8 mouse cellular contexts compared by ENCODE assay signal in the genomic region with DNA sequence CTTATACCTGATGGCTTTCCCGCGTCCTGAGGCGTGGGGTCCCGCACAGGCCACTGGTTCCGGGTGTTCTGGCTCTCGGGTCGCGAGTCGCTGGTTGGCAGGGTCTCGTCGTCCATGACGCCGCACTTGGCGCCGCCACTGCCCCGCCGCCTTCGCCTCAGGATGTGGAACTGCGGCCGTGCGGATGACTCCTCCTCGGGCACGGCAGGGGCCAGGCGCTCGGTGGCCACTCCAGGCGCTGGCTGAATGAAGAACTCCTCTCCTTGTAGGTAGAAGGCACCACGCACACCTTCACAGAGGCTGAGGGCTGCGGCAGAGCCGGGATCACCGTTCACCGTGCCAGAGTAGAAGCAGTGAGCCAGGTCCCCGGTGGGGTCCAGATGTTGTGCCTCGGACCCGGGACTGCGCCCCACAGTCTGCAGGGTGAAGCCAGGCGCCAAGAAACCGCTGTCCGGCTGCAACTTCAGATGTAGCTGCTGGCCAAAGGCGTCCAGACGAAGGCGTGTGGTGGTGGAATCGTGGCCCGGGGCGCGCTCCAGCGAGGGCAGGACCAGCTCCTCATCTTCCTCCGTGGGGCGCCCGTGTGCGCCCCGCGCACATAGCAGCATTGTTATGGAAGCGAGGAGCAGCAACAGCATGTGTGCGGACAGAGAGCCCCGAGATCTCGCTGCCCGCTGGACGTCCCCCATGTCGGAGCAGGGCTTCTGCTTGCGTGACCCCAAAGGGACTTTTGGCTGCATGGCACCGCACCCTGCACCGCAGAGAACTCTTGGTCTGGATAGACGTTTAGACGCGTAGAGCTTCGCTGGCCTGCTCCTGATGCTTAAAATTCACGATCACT. TPM values are rescaled to one million over a fixed set of nuclear protein-coding genes. Genes with fewer than 3 reads are reported as not detected.
DNase-seq lines count a peak whose midpoint lies in the region; ATAC-seq lines count a peak whose summit lies in the region.

No protein-coding gene starts in this region.

- no peaks in the 10 kb centered on the region for H3K27me3 ChIP-seq in forebrain, embryonic 13.5 days
- no peaks in the 10 kb centered on the region for H3K27me3 ChIP-seq in stomach, embryonic 14.5 days (ENCODE audit: control insufficient read depth, insufficient read depth, low read length)

- peak overlapping the region; percentile 56 for H3K4me3 ChIP-seq in forebrain, embryonic 13.5 days
- H3K4me3 ChIP-seq in stomach, embryonic 14.5 days (ENCODE audit: low read depth, low read length), result peak overlapping the region; percentile 85

- under 1% methylated on average over 67 of the region's 67 CpGs for WGBS in forebrain, embryonic 13.5 days
- WGBS in stomach, embryonic 14.5 days, result under 1% methylated on average over 67 of the region's 67 CpGs

- peak; percentile 13 for DNase-seq in ES-CJ7 (ENCODE audit: low read depth, low spot score)
- peak; percentile 44 to 56 for DNase-seq in adrenal gland, postnatal 36 days
- DNase-seq in heart, postnatal 4 days, result peak; percentile 77
- DNase-seq in layer of hippocampus, postnatal 25 days (ENCODE audit: extremely low spot score in 1 of 2, low spot score in 1 of 2), result peak; percentile 23 to 28
- DNase-seq in spleen, postnatal 4 days (ENCODE audit: low spot score in 2 of 2), result no peak

- peaks cover 21% of the 10 kb centered on the region for H3K36me3 ChIP-seq in forebrain, embryonic 13.5 days (ENCODE audit: poor library complexity, severe bottlenecking)
- peaks cover 27% of the 10 kb centered on the region for H3K36me3 ChIP-seq in stomach, embryonic 14.5 days (ENCODE audit: control insufficient read depth, insufficient read depth, low read length)

- 0 out of 2 replicates have a peak overlapping the region, but pooled peaks have one; percentile 40 for H3K27ac ChIP-seq in forebrain, embryonic 13.5 days
- H3K27ac ChIP-seq in stomach, embryonic 14.5 days (ENCODE audit: low read length), result peak overlapping the region; percentile 98

- peak overlapping the region; percentile 71 for H3K9ac ChIP-seq in forebrain, embryonic 13.5 days
- H3K9ac ChIP-seq in stomach, embryonic 14.5 days (replicated peaks; ENCODE audit: low read depth, low read length), result peak overlapping the region; percentile 90

- peak; percentile 3; the same call in 1 of the 2 replicates for ATAC-seq in forebrain, embryonic 13.5 days
- ATAC-seq in megakaryocyte-erythroid progenitor cell, adult 5-6 weeks (replicated peaks; ENCODE audit: low FRiP score, low TSS enrichment, poor library complexity, severe bottlenecking), result 0 out of 2 replicates have a peak, but pooled peaks have one; percentile 21
- ATAC-seq in stomach, embryonic 14.5 days (ENCODE audit: insufficient number of reproducible peaks, insufficient read depth, low FRiP score, low read depth), result 0 out of 2 replicates have a peak, but pooled peaks have one; percentile 1

- peaks cover 27% of the 10 kb centered on the region for H3K4me1 ChIP-seq in forebrain, embryonic 13.5 days
- H3K4me1 ChIP-seq in stomach, embryonic 14.5 days (ENCODE audit: control insufficient read depth, insufficient read depth, low read length), result peaks cover 8% of the 10 kb centered on the region

- peak overlapping the region; percentile 100 for H3K4me2 ChIP-seq in forebrain, embryonic 13.5 days
- H3K4me2 ChIP-seq in stomach, embryonic 14.5 days (replicated peaks; ENCODE audit: low read depth, low read length), result peak overlapping the region; percentile 88

- no peaks in the 10 kb centered on the region for H3K9me3 ChIP-seq in forebrain, embryonic 13.5 days (replicated peaks)
- H3K9me3 ChIP-seq in stomach, embryonic 14.5 days (ENCODE audit: control insufficient read depth, low read depth, low read length), result no peaks in the 10 kb centered on the region

RNA-seq across cellular contexts. Expression of gene Adamts1, which starts 0.7 kb away (rescaled TPM):
- total RNA-seq in adrenal gland, postnatal 36 days (2021), result 10 to 100 TPM; 23.8 to 48.1 TPM
- polyA plus RNA-seq in forebrain, embryonic 13.5 days (2015; fragmentation: Nextera tagmentation; extraction: Ambion mirVana), result 7.2 and 9.1 TPM in 2 replicates
- total RNA-seq in heart, postnatal 4 days (2021), result 10 to 100 TPM; 63.7 to 68.9 TPM
- total RNA-seq in layer of hippocampus, postnatal 25 days (2021), result 10 to 100 TPM; 23.1 to 24.2 TPM
- not detected in 2 replicates for total RNA-seq in megakaryocyte-erythroid progenitor cell, adult 5-6 weeks (2014; fragmentation: Nextera tagmentation)
- 0.05 TPM in 1 of 2 replicates, not detected in the other for total RNA-seq in megakaryocyte-erythroid progenitor cell, adult 5-6 weeks (2017)
- 20.1 and 26.9 TPM in 2 replicates for polyA plus RNA-seq in stomach, embryonic 14.5 days (2014; fragmentation: Nextera tagmentation; extraction: Ambion mirVana)

Comparison
In these comparisons a context has a peak if more than half of its experiments do, and no peak if none do; other contexts are left out.
1. DNase-seq: peak in ES-CJ7 (single experiment), adrenal gland, postnatal 36 days (2 of 2), heart, postnatal 4 days (single experiment) and layer of hippocampus, postnatal 25 days (2 of 2); none in spleen, postnatal 4 days (0 of 2).
2. RNA of gene Adamts1, which starts 0.7 kb away (total RNA-seq): 63.7 to 68.9 TPM in heart, postnatal 4 days, 23.8 to 48.1 TPM in adrenal gland, postnatal 36 days and 23.1 to 24.2 TPM in layer of hippocampus, postnatal 25 days; 0.05 TPM in megakaryocyte-erythroid progenitor cell, adult 5-6 weeks; every median in the first group is over 10 times any median in the second.
3. Peak in every context shown above with its lines, with median percentiles within 50 percentile points of each other: ATAC-seq.